Mouse (Mus musculus) layer of hippocampus, adult 2 months (tissue): ENCODE data around the gene 2610301B20Rik. TPM values are rescaled to one million over a fixed set of nuclear protein-coding genes. Genes with fewer than 3 reads are reported as not detected.
"Not testable (repeated sequence)": the region's sequence is repeated elsewhere in the genome, so short reads cannot be mapped to it uniquely, and the experiment has no call there.

Experiments used
- DNase-seq, 2 experiments: peaks; one replicate each; pipeline ENCODE4 v3.0.0; 2022; ENCODE audit warnings: low spot score in 2 of 2
- H3K27ac ChIP-seq: fragments of 200-600 bp; 2 replicates; pipeline ENCODE4 v1.8.1; 2022
- H3K4me3 ChIP-seq: fragments of 200-600 bp; 2 replicates; pipeline ENCODE4 v1.8.1; 2022; ENCODE audit warnings: mild to moderate bottlenecking
- CTCF ChIP-seq: fragments of 200-600 bp; conservative IDR thresholded peaks from 2 replicates; pipeline ENCODE4 v1.8.1; 2022; ENCODE audit warnings: antibody characterized with exemption, mild to moderate bottlenecking, moderate library complexity
- total RNA-seq, 2 experiments: library from RNA; stranded (reverse); gene quantifications; 2 replicates each; pipeline ENCODE4 v1.2.3; 2021

Gene 2610301B20Rik
- total RNA-seq, 2 experiments from 2014 or later = 35.6 to 39.0 TPM

DNA sequence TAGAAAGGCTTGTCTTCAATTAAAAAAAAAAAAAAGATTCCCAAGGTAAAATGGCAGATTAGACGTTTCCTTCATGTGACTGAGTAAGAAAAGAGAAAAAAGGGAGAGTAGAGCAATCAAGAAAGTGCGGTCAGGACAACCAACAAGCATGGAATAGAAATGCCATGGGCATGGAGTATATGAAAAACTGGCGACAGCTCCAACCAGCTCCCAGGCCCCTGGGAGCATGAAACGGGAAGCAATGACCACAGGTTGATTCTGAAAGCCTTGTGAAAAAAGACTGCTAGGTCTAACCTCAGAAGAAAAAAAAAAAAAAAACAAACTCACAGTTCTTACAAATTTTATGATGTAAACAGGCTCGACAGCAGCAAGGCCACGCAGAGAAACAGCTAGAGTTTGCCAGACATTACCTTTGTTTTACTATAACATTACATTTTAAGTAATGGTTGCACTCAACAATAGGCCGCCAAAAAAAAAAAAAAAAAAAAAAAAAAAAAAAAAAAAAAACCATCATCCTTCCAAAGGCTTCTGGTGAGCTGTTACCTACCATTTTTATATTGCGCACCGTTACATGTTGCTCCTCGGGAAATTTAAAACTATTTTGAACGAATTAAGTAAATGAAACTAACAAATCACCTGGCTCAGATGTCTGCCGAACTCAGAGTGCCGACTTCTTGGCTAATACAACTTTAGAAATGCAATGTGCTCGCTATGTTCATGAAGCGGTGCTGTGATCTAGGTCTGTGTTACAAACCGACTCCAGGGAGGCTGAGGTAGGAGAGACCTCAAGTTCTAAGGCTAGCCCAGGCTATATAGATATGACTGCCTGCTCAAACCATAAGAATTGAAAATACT lies 1.4 kb upstream of the 2610301B20Rik start:
- H3K4me3 ChIP-seq = peak overlapping the region; percentile 98
- no peak for DNase-seq
- H3K27ac ChIP-seq = peak overlapping the region; percentile 100; the same call in 1 of the 2 replicates
- TF ChIP-seq CTCF = no peak

- peak in 1 of 2 experiments; percentile 30 for DNase-seq
- Histone ChIP-seq H3K27ac (peak overlapping the region; percentile 100; the same call in 1 of the 2 replicates), H3K4me3 (peak overlapping the region; percentile 98)
- TF ChIP-seq CTCF = no peak
Observed at GRCm38 (mm10) chr4:10873549-10873919, 764 bp upstream of the 2610301B20Rik start.

DNA sequence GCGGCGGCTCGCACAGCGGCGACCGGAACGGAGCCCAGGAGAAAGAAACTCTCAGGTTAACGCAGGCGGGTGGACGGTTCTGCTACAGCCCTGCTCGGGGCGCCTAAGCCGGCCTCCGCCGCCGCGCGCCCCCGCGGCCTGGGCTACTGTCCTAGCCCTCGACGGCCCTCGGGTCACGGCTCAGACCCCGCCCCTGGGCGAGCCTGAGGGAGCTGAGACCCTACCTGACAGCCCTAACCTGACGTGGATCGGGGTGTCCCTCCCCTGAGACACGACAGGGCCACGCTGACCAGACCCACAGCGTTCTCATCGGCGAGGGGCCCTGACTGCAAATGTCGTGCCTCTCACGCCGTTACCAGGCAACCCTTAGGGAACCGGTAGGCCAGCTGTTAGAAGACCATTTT lies 422 bp downstream of the 2610301B20Rik start:
- DNase-seq = peak; percentile 32 to 37
- Histone ChIP-seq H3K4me3 (peak overlapping the region; percentile 98), H3K27ac (peak overlapping the region; percentile 100)
- TF ChIP-seq CTCF = no peak

GRCm38 (mm10) chr4:10875407-10875806 lies 1.1 kb downstream of the 2610301B20Rik start:
- no peak for TF ChIP-seq CTCF
- peak overlapping the region; percentile 100 for H3K27ac ChIP-seq
- peak overlapping the region; percentile 98 for H3K4me3 ChIP-seq
- peak; percentile 41 to 42 for DNase-seq

GRCm38 (mm10) chr4:10877057-10877456 lies 2.8 kb downstream of the 2610301B20Rik start:
- Histone ChIP-seq H3K27ac (no peak overlapping the region), H3K4me3 (no peak overlapping the region)
- no peak for TF ChIP-seq CTCF
- DNase-seq = no peak

- Histone ChIP-seq H3K27ac (no peak overlapping the region), H3K4me3 (no peak overlapping the region)
- TF ChIP-seq CTCF = no peak
- no peak for DNase-seq
Observed at GRCm38 (mm10) chr4:10883740-10884408, 9.6 kb downstream of the 2610301B20Rik start.

- DNase-seq = no peak
- H3K4me3 ChIP-seq = no peak overlapping the region
- no peak for TF ChIP-seq CTCF
- H3K27ac ChIP-seq = no peak overlapping the region
Observed at GRCm38 (mm10) chr4:10888835-10889234, 14.5 kb downstream of the 2610301B20Rik start.

GRCm38 (mm10) chr4:10896262-10896661 lies 22.0 kb downstream of the 2610301B20Rik start:
- no peak overlapping the region for H3K27ac ChIP-seq
- no peak for DNase-seq
- no peak for TF ChIP-seq CTCF
- no peak overlapping the region for H3K4me3 ChIP-seq

- no peak for DNase-seq
- peak; percentile 88 for TF ChIP-seq CTCF
- H3K4me3 ChIP-seq = no peak overlapping the region
- H3K27ac ChIP-seq = no peak overlapping the region
Observed at GRCm38 (mm10) chr4:10896859-10897258, 22.6 kb downstream of the 2610301B20Rik start.

- no peak for DNase-seq
- TF ChIP-seq CTCF = no peak
- Histone ChIP-seq H3K27ac (no peak overlapping the region), H3K4me3 (no peak overlapping the region)
Observed at GRCm38 (mm10) chr4:10905234-10905801, 31.0 kb downstream of the 2610301B20Rik start.

GRCm38 (mm10) chr4:10911417-10911816 lies 37.1 kb downstream of the 2610301B20Rik start:
- not testable (repeated sequence) for H3K4me3 ChIP-seq, DNase-seq

DNA sequence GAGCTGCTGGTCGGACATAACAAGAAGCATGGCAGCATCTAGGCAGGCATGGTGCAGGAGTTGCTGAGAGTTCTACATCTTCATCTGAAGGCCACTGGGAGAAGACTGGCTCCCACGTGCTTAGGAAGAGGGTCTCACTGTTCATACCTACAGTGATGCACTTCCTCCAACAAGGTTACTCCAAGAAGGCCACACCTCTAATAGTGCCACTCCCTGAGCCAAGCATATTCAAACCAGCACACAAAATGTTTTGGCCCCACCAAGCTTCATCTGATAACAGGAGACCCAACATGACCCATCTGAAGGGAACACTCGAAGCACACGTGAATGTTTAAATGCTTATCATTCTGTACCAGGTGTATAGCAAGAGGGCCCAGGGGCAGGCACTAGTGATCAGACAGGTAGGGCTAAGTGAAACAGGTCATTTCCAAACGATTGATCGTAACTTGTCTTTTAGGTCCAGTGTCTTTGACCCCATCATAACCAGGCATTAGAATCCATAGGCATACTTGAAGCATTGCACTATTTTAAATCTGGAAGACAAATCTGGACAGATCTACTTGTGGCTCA lies 37.7 kb downstream of the 2610301B20Rik start:
- no peak for TF ChIP-seq CTCF
- no peak overlapping the region for H3K4me3 ChIP-seq
- DNase-seq = no peak
- no peak overlapping the region for H3K27ac ChIP-seq

More at GRCm38 (mm10) chr4:10911417-10911816, 37.1 kb downstream of the 2610301B20Rik start:
- not testable (repeated sequence) for H3K27ac ChIP-seq
